Mouse (Mus musculus) left cerebral cortex, postnatal 25 days (tissue): ENCODE measurements at regions not wholly inside any gene's neighbourhood (a gene's known extent, or its start where the extent isn't known, plus 50 kb on each side); places are given as distances from the start of the nearest gene placed in this dataset.

Experiments used
- DNase-seq, 2 experiments: peaks; one replicate each; pipeline ENCODE4 v3.0.0; 2022; ENCODE audit warnings: low spot score in 2 of 2, mixed read lengths in 1 of 2
- intact Hi-C: fragments of 180-260 bp; cut with DNase I; formaldehyde crosslinking; loops from one replicate; pipeline ENCODE4 v1.15.1; 2025

DNA sequence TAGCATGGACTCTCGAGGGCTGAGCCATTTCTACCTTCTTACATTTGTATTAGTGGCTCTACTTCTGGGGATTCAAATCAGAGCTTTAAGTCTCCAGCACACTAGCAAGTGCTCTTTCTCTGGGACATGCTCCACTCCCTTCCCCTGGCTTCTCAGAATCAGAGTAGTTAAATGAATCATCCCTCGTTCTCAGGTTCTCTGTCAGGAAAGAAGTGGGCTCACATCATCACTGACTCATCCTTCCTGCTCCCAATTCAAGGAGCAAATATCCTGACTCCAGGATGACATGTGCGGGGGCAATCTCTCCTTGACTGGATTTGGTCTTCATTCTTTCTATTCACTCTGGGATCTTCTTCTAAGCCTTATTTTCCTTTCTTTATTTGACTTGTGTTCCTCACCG, 266.2 kb upstream of the Slc35b3 start:
- intact Hi-C loops, result no loop called here
- peak in 1 of 2 experiments; percentile 60 for DNase-seq

- intact Hi-C loops, result no loop called here
Observed at GRCm38 (mm10) chr13:39225651-39226050, 265.0 kb upstream of the Slc35b3 start.

GRCm38 (mm10) chr13:39211076-39211475, 250.4 kb upstream of the Slc35b3 start:
- intact Hi-C loops, result no loop called here
- no peak for DNase-seq

More at GRCm38 (mm10) chr13:39225651-39226050, 265.0 kb upstream of the Slc35b3 start:
- DNase-seq, result no peak

- intact Hi-C loops, result loop anchor here (2.0 to 10.0 kb wide), 5 partner anchors 259 to 1569 kb away; no protein-coding TSS in a partner anchor
Observed at GRCm38 (mm10) chr13:39183715-39184179, 223.1 kb upstream of the Slc35b3 start.

GRCm38 (mm10) chr13:39161980-39162379, 201.3 kb upstream of the Slc35b3 start:
- DNase-seq, result no peak
- intact Hi-C loops, result no loop called here

More at GRCm38 (mm10) chr13:39183715-39184179, 223.1 kb upstream of the Slc35b3 start:
- DNase-seq, result peak; percentile 6 to 45

DNA sequence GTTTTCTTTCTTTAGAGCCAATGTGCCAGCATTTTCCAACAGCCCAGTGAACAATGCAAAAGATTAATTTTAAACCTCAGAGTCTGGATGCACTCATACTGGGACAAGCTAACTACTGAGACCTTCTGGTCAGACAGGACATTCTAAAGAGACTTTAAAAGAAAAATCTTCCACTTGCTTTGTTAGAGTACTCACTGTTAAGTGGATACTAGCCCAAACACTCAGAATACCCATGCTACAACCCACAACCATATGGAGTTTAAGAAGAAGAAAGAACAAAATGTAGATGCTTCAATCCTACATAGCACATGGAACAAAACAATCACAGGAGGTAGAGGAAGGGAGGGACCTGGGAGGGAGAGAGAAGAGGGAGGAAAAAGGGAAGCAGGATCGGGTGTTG, 167.3 kb upstream of the Slc35b3 start:
- DNase-seq, result peak in 1 of 2 experiments; percentile 21
- intact Hi-C loops, result no loop called here

GRCm38 (mm10) chr13:39092058-39092457, 131.4 kb upstream of the Slc35b3 start:
- intact Hi-C loops, result no loop called here
- DNase-seq, result peak in 1 of 2 experiments; percentile 6

DNA sequence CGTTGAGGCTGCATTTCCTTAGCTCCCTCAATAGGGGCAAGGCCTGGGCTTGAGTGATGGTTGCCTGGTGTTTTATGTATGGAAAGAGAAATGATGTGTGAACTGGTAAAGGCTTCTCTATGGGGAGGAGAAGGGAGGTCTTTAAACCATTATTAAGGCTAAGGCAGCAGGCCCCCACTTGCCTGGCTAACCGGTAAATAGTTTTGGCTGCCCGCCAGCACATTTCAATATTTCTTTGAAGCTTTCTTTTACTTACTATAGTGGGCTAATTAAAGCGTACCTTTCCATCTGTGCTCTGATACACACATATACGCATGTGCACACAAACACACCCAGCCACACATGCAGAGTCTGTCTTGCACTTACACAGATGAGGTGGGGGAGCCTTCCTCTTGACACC, 123.9 kb upstream of the Slc35b3 start:
- intact Hi-C loops, result no loop called here

DNA sequence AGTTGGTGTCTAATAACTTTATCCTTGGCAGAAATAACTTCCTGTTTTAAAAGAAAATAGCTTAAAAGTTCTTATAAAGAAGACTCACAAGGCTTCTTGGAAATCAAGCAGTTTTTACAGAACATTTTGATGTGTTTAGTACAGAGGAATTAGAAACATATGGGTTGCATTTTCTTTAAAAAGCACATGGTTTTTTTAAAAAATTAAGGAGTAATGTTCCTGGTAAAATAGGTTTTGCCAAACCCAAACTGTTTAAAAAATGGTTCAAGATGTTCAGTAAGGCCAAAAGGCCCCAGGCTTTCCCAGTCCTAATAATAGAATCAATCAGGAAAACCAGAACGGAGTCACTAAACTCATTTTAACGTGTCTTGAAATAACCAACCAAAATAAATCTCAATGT, 113.5 kb upstream of the Slc35b3 start:
- intact Hi-C loops, result no loop called here
- DNase-seq, result no peak

More for the DNA sequence above, 123.9 kb upstream of the Slc35b3 start:
- no peak for DNase-seq

DNA sequence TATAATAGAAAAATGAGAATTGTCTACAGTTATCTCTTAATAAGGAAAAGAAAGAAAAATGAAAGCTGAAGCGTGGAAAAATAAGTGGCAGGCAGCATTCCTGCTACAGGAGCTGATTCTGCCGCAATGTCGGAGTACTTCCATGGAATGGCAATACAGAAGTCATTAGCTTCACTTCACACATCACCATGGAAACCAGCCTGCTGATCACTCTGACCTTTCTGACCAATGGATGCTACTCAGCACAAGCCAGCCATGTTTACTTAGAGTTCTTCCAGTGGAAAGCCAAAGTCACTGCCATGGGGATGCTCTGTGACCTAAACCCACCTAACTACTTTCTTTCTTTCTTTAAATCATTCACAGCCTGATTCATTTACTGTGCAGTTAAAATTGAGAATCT, 71.6 kb upstream of the Slc35b3 start:
- intact Hi-C loops, result no loop called here
- no peak for DNase-seq

DNA sequence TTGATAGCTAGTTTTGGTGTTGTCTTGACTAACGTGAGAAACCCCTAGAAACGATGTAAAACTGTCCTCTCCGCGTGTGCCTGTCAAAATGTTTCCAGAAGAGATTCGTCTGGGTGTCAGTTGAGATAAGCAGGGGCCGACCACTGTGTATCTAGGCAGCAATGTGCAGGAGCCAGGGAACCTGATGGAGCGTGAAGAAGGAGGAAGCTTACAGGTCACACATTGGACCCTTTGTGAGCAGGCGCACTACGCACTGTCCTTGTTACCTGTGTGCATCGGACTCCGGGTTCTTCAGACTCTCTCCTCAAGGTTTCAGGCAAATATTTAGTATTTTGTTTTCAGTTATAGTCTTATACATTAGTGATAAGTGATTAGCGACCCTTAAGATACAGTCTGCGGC, 59.5 kb upstream of the Slc35b3 start:
- intact Hi-C loops, result no loop called here

GRCm38 (mm10) chr13:39011696-39012095, 51.0 kb upstream of the Slc35b3 start:
- DNase-seq, result peak; percentile 72 to 85
- intact Hi-C loops, result loop anchor here (5.0 kb wide), 1 partner anchor 154 kb away; no protein-coding TSS in a partner anchor

More for the DNA sequence above, 59.5 kb upstream of the Slc35b3 start:
- DNase-seq, result no peak
